Mouse (Mus musculus) testis, adult 2 months (tissue): ENCODE measurements around the gene Erc1.

Experiments
- CTCF ChIP-seq: fragments of 200-500 bp; IDR thresholded peaks from 2 replicates; pipeline ENCODE4 v1.5.1; 2012; ENCODE audit warnings: low read depth, mild to moderate bottlenecking, inconsistent platforms, low read length, moderate library complexity; ENCODE audit not compliant: control insufficient read depth, insufficient read depth, insufficient replicate concordance
- POLR2A ChIP-seq: fragments of 200-500 bp; IDR thresholded peaks from 2 replicates; pipeline ENCODE4 v1.6.1; 2012; ENCODE audit warnings: low read depth, mild to moderate bottlenecking, inconsistent platforms, low read length, moderate library complexity; ENCODE audit not compliant: control insufficient read depth

DNA sequence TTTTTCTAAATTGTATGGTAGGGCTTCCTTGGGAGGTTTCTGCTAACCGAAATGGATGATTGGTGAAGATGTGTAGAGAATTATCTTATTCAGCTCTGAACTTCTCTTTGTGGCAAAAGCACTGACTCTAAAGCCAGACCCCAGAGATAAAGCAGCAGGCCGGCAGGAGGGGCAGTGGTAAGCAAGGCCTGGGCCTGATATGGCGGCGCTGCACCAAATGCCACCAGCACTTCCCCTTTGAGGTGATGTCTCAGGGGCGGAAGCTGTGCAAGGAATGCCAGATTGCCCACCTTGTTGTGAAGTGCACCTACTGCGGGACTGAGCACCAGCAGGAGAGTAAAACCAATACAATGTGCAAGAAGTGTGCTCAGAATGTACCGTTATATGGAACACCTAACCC lies 44.7 kb upstream of the Erc1 start:
- no peak for TF ChIP-seq CTCF
- TF ChIP-seq POLR2A = no peak
